9 mouse cellular contexts compared by ENCODE assay signal in genomic region chr17:24538950-24539349, GRCm38 (mm10). TPM values are rescaled to one million over a fixed set of nuclear protein-coding genes. Genes with fewer than 3 reads are reported as not detected.
DNase-seq lines count a peak whose midpoint lies in the region; ATAC-seq and TF ChIP-seq lines count a peak whose summit lies in the region.
"Had no signal": no experiment of that assay in that cellular context is flagged by ENCODE, and none has a peak within 500 bp of the region (broad histone marks: within the 10 kb centered on the region; RNA-seq: fewer than 3 reads in every experiment).

No protein-coding gene starts in this region.

- no peak overlapping the region for H3K4me2 ChIP-seq in hindbrain, embryonic 11.5 days (replicated peaks; ENCODE audit: low read depth, low read length)
- no peak overlapping the region for H3K4me2 ChIP-seq in hindbrain, embryonic 12.5 days (replicated peaks)
- H3K4me2 ChIP-seq in liver, embryonic 14.5 days (ENCODE audit: low read depth), result no peak overlapping the region
- H3K4me2 ChIP-seq: embryonic facial prominence, embryonic 12.5 days had no signal

- H3K4me1 ChIP-seq in hindbrain, embryonic 11.5 days (replicated peaks; ENCODE audit: control insufficient read depth, insufficient read depth, low read length), result no peaks in the 10 kb centered on the region
- H3K4me1 ChIP-seq in hindbrain, embryonic 12.5 days, result peaks cover 3% of the 10 kb centered on the region; the same call in 1 of the 2 replicates
- peaks cover 14% of the 10 kb centered on the region for H3K4me1 ChIP-seq in cortical plate, adult 2 months (ENCODE audit: control insufficient read depth, insufficient read depth, low read length)
- peaks cover under 1 to 2% of the 10 kb centered on the region in 2 experiments; a peak in 2 of 4 replicates for H3K4me1 ChIP-seq in liver, embryonic 14.5 days (replicated peaks; ENCODE audit: control insufficient read depth in 2 of 2, insufficient read depth in 2 of 2, low read length in 1 of 2)

- H3K9ac ChIP-seq in hindbrain, embryonic 11.5 days (ENCODE audit: low read depth, low read length), result no peak overlapping the region
- no peak overlapping the region for H3K9ac ChIP-seq in hindbrain, embryonic 12.5 days
- H3K9ac ChIP-seq in liver, embryonic 14.5 days (replicated peaks), result no peak overlapping the region
- H3K9ac ChIP-seq: embryonic facial prominence, embryonic 12.5 days had no signal

- H3K9me3 ChIP-seq in hindbrain, embryonic 11.5 days (ENCODE audit: control insufficient read depth, low read length), result no peaks in the 10 kb centered on the region
- no peaks in the 10 kb centered on the region for H3K9me3 ChIP-seq in hindbrain, embryonic 12.5 days (replicated peaks)
- no peaks in the 10 kb centered on the region for H3K9me3 ChIP-seq in liver, embryonic 14.5 days (ENCODE audit: control insufficient read depth, low read length)
- H3K9me3 ChIP-seq: embryonic facial prominence, embryonic 12.5 days had no signal

- H3K27ac ChIP-seq in hindbrain, embryonic 11.5 days (ENCODE audit: low read depth, low read length), result no peak overlapping the region
- H3K27ac ChIP-seq in hindbrain, embryonic 12.5 days, result no peak overlapping the region
- no peak overlapping the region for H3K27ac ChIP-seq in cortical plate, adult 2 months (ENCODE audit: insufficient read depth, low read length)
- H3K27ac ChIP-seq in liver, embryonic 14.5 days, result no peak overlapping the region
- H3K27ac ChIP-seq: embryonic facial prominence, embryonic 12.5 days had no signal

- ATAC-seq in hindbrain, embryonic 11.5 days (ENCODE audit: low FRiP score), result no peak
- ATAC-seq in hindbrain, embryonic 12.5 days (ENCODE audit: low FRiP score), result no peak
- no peak for ATAC-seq in liver, embryonic 14.5 days (ENCODE audit: insufficient read depth)

- 73% methylated on average over 8 of the region's 8 CpGs for WGBS in hindbrain, embryonic 11.5 days
- WGBS in hindbrain, embryonic 12.5 days, result 70% methylated on average over 8 of the region's 8 CpGs
- WGBS in liver, embryonic 14.5 days (ENCODE audit: insufficient replicate concordance), result 47% methylated on average over 8 of the region's 8 CpGs

- DNase-seq in hindbrain, embryonic 11.5 days (ENCODE audit: low spot score), result peak; percentile 63
- DNase-seq in 3T3-L1 (ENCODE audit: low read depth, low spot score), result peak; percentile 80
- DNase-seq in B cell, adult 2 months, result peak; percentile 57 to 70
- no peak for DNase-seq in liver, embryonic 14.5 days (ENCODE audit: low read depth in 3 of 3, low spot score in 3 of 3)
- peak; percentile 38 for DNase-seq in thymus, postnatal 0 days (ENCODE audit: low spot score)
- DNase-seq in layer of hippocampus, postnatal 36 days, result no peak

- H3K36me3 ChIP-seq in hindbrain, embryonic 11.5 days (ENCODE audit: control insufficient read depth, insufficient read depth, low read length), result no peaks in the 10 kb centered on the region
- no peaks in the 10 kb centered on the region for H3K36me3 ChIP-seq in hindbrain, embryonic 12.5 days
- H3K36me3 ChIP-seq in liver, embryonic 14.5 days (replicated peaks; ENCODE audit: control insufficient read depth, insufficient read depth, low read depth), result no peaks in the 10 kb centered on the region
- H3K36me3 ChIP-seq: embryonic facial prominence, embryonic 12.5 days had no signal

- TF ChIP-seq EP300 in liver, embryonic 14.5 days (IDR thresholded peaks at IDR 0.05; ENCODE audit: low read depth), result no peak

- TF ChIP-seq POLR2A in cortical plate, adult 2 months (IDR thresholded peaks at IDR 0.05; ENCODE audit: extremely low read depth, insufficient read depth, low read length), result no peak

- peak; percentile 32; the same call in 1 of the 2 replicates for TF ChIP-seq CTCF in cortical plate, adult 2 months (IDR thresholded peaks at IDR 0.05; ENCODE audit: extremely low read depth, insufficient read depth, low read length)
- TF ChIP-seq CTCF in liver, embryonic 14.5 days (IDR thresholded peaks at IDR 0.05; ENCODE audit: low read depth), result peak; percentile 59

- H3K27me3 ChIP-seq in hindbrain, embryonic 11.5 days (ENCODE audit: control insufficient read depth, insufficient read depth, low read length), result no peaks in the 10 kb centered on the region
- H3K27me3 ChIP-seq in hindbrain, embryonic 12.5 days, result no peaks in the 10 kb centered on the region
- no peaks in the 10 kb centered on the region for H3K27me3 ChIP-seq in liver, embryonic 14.5 days (ENCODE audit: control insufficient read depth, insufficient read depth, low read length)
- H3K27me3 ChIP-seq: embryonic facial prominence, embryonic 12.5 days had no signal

- no peak overlapping the region for H3K4me3 ChIP-seq in hindbrain, embryonic 11.5 days (ENCODE audit: low read depth, low read length)
- H3K4me3 ChIP-seq in hindbrain, embryonic 12.5 days, result no peak overlapping the region
- no peak overlapping the region for H3K4me3 ChIP-seq in cortical plate, adult 2 months (ENCODE audit: insufficient read depth, low read length)
- no peak overlapping the region for H3K4me3 ChIP-seq in liver, embryonic 14.5 days (ENCODE audit: insufficient read depth in 1 of 2, low read depth in 2 of 2, low read length in 2 of 2)
- H3K4me3 ChIP-seq: embryonic facial prominence, embryonic 12.5 days had no signal

RNA-seq across cellular contexts. Expression of gene Rab26, which starts 4.9 kb away (rescaled TPM):
- 1.8 and 2.8 TPM in 2 replicates for polyA plus RNA-seq in hindbrain, embryonic 11.5 days (2014; fragmentation: Nextera tagmentation; extraction: Ambion mirVana)
- 2.1 and 2.8 TPM in 2 replicates for polyA plus RNA-seq in hindbrain, embryonic 12.5 days (2016; fragmentation: Nextera tagmentation; extraction: Ambion mirVana)
- 97.3 and 102 TPM in 2 replicates for polyA plus RNA-seq in cortical plate, adult 2 months (2012; rRNA removed)
- polyA plus RNA-seq in liver, embryonic 14.5 days (2012; rRNA removed), result 0.21 and 0.28 TPM in 2 replicates
- 0.95 and 1.0 TPM in 2 replicates for polyA plus RNA-seq in liver, embryonic 14.5 days (2014; fragmentation: Nextera tagmentation; extraction: Ambion mirVana)
- 1.5 and 2.4 TPM in 2 replicates for polyA plus RNA-seq in thymus, postnatal 0 days (2015; fragmentation: Nextera tagmentation; extraction: Ambion mirVana)
- 10 to 100 TPM; 72.9 to 76.8 TPM for total RNA-seq in layer of hippocampus, postnatal 36 days (2021)

RNA-seq across cellular contexts. Expression of gene Pkd1, which starts 10.7 kb away (rescaled TPM):
- polyA plus RNA-seq in hindbrain, embryonic 11.5 days (2014; fragmentation: Nextera tagmentation; extraction: Ambion mirVana), result 16.0 and 22.2 TPM in 2 replicates
- 20.5 and 25.5 TPM in 2 replicates for polyA plus RNA-seq in hindbrain, embryonic 12.5 days (2016; fragmentation: Nextera tagmentation; extraction: Ambion mirVana)
- 82.0 and 91.8 TPM in 2 replicates for polyA plus RNA-seq in cortical plate, adult 2 months (2012; rRNA removed)
- 3.4 and 4.0 TPM in 2 replicates for polyA plus RNA-seq in liver, embryonic 14.5 days (2012; rRNA removed)
- 1.8 and 2.9 TPM in 2 replicates for polyA plus RNA-seq in liver, embryonic 14.5 days (2014; fragmentation: Nextera tagmentation; extraction: Ambion mirVana)
- 4.6 and 6.4 TPM in 2 replicates for polyA plus RNA-seq in thymus, postnatal 0 days (2015; fragmentation: Nextera tagmentation; extraction: Ambion mirVana)
- total RNA-seq in layer of hippocampus, postnatal 36 days (2021), result 10 to 100 TPM; 84.9 to 95.3 TPM

RNA-seq across cellular contexts. Expression of gene Traf7, which starts 11.2 kb away (rescaled TPM):
- 65.8 and 71.1 TPM in 2 replicates for polyA plus RNA-seq in hindbrain, embryonic 11.5 days (2014; fragmentation: Nextera tagmentation; extraction: Ambion mirVana)
- 86.5 and 87.0 TPM in 2 replicates for polyA plus RNA-seq in hindbrain, embryonic 12.5 days (2016; fragmentation: Nextera tagmentation; extraction: Ambion mirVana)
- 176 and 187 TPM in 2 replicates for polyA plus RNA-seq in cortical plate, adult 2 months (2012; rRNA removed)
- 55.4 and 64.2 TPM in 2 replicates for polyA plus RNA-seq in liver, embryonic 14.5 days (2012; rRNA removed)
- 25.6 and 29.4 TPM in 2 replicates for polyA plus RNA-seq in liver, embryonic 14.5 days (2014; fragmentation: Nextera tagmentation; extraction: Ambion mirVana)
- 59.9 and 64.3 TPM in 2 replicates for polyA plus RNA-seq in thymus, postnatal 0 days (2015; fragmentation: Nextera tagmentation; extraction: Ambion mirVana)
- total RNA-seq in layer of hippocampus, postnatal 36 days (2021), result 10 to 100 TPM; 86.7 to 95.1 TPM

RNA-seq across cellular contexts. Expression of gene Caskin1, which starts 50.5 kb away (rescaled TPM):
- 6.4 and 9.2 TPM in 2 replicates for polyA plus RNA-seq in hindbrain, embryonic 11.5 days (2014; fragmentation: Nextera tagmentation; extraction: Ambion mirVana)
- 24.2 and 25.0 TPM in 2 replicates for polyA plus RNA-seq in hindbrain, embryonic 12.5 days (2016; fragmentation: Nextera tagmentation; extraction: Ambion mirVana)
- 106 and 109 TPM in 2 replicates for polyA plus RNA-seq in cortical plate, adult 2 months (2012; rRNA removed)
- 0.09 and 0.11 TPM in 2 replicates for polyA plus RNA-seq in liver, embryonic 14.5 days (2012; rRNA removed)
- polyA plus RNA-seq in liver, embryonic 14.5 days (2014; fragmentation: Nextera tagmentation; extraction: Ambion mirVana), result 0.08 TPM in 2 replicates
- polyA plus RNA-seq in thymus, postnatal 0 days (2015; fragmentation: Nextera tagmentation; extraction: Ambion mirVana), result 0.10 and 0.19 TPM in 2 replicates
- 100 to 1,000 TPM; 158 to 160 TPM for total RNA-seq in layer of hippocampus, postnatal 36 days (2021)

Comparison
In these comparisons a context has a peak if more than half of its experiments do, and no peak if none do; other contexts are left out.
1. DNase-seq: peak in hindbrain, embryonic 11.5 days (single experiment), 3T3-L1 (single experiment), B cell, adult 2 months (2 of 2) and thymus, postnatal 0 days (single experiment); none in liver, embryonic 14.5 days (0 of 3) and layer of hippocampus, postnatal 36 days (0 of 2).
2. RNA of gene Rab26, which starts 4.9 kb away (polyA plus RNA-seq): 97.3 to 102 TPM in cortical plate, adult 2 months; 1.8 to 2.8 TPM in hindbrain, embryonic 11.5 days, 2.1 to 2.8 TPM in hindbrain, embryonic 12.5 days, 1.5 to 2.4 TPM in thymus, postnatal 0 days and 0.21 to 1.0 TPM in liver, embryonic 14.5 days; every median in the first group is over 10 times any median in the second.